Mouse (Mus musculus) bone marrow macrophage, adult 2 months (primary cell): ENCODE data around the gene Maea. TPM values are rescaled to one million over a fixed set of nuclear protein-coding genes. Genes with fewer than 3 reads are reported as not detected.
A peak's percentile ranks its signal among the peaks of the same experiment; 100 is the strongest.

ENCODE experiments used
- H3K27ac ChIP-seq: 2 replicates; pipeline ENCODE4 v1.5.1; 2012; ENCODE audit warnings: low read depth, low read length; ENCODE audit not compliant: insufficient read depth
- H3K4me1 ChIP-seq: 2 replicates; pipeline ENCODE4 v1.6.1; 2012; ENCODE audit warnings: low read length; ENCODE audit not compliant: control insufficient read depth, insufficient read depth
- H3K4me3 ChIP-seq: 2 replicates; pipeline ENCODE4 v1.5.1; 2012; ENCODE audit warnings: mild to moderate bottlenecking, low read length, moderate library complexity; ENCODE audit not compliant: insufficient read depth
- CTCF ChIP-seq: IDR thresholded peaks from 2 replicates; pipeline ENCODE4 v1.5.1; 2012; ENCODE audit warnings: low read depth, mild to moderate bottlenecking, low read length, moderate library complexity
- POLR2A ChIP-seq: IDR thresholded peaks from 2 replicates; pipeline ENCODE4 v1.6.1; 2012; ENCODE audit warnings: mild to moderate bottlenecking, low read depth, low read length, borderline replicate concordance
- polyA plus RNA-seq: library from polyadenylated mRNA; stranded (reverse); fragments of >200 nt; gene quantifications from 2 replicates; pipeline ENCODE4 v1.2.4, GENCODE M21; 2012; ENCODE audit not compliant: missing spikeins, insufficient read depth, insufficient read length

Gene Maea
- polyA plus RNA-seq, 1 experiment = 72.7 TPM

- no peak overlapping the region for H3K4me3 ChIP-seq
- TF ChIP-seq CTCF (no peak), POLR2A (no peak)
- no peak overlapping the region for H3K27ac ChIP-seq
- peaks cover 49% of the 10 kb centered on the region for H3K4me1 ChIP-seq
Measured at GRCm38 (mm10) chr5:33357494-33357893, 22.2 kb downstream of the Maea start.

DNA sequence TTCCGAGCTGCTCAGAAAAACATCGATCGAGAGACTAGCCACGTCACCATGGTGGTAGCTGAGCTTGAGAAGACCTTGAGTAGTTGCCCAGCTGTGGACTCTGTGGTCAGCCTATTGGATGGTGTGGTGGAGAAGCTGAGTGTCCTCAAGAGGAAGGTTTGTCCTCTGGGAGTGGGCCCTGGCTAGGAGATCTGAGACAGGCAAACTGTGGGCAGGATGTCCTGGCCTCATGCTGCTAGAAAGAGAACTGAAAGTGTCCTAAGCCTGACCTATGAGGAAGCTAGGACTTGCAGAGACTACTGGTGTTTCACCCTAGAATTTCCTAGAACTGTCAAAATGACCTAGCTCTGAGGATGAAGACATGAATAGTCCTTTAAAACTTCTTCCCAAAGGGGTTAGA is 23.2 kb downstream of the Maea start:
- H3K4me3 ChIP-seq = peak overlapping the region; percentile 25

GRCm38 (mm10) chr5:33363263-33363662 is 28.0 kb downstream of the Maea start:
- H3K27ac ChIP-seq = no peak overlapping the region
- H3K4me3 ChIP-seq = no peak overlapping the region
- no peak for TF ChIP-seq POLR2A
- TF ChIP-seq CTCF = no peak

More for the DNA sequence above, 23.2 kb downstream of the Maea start:
- Histone ChIP-seq H3K4me1 (peaks cover 43% of the 10 kb centered on the region), H3K27ac (peak overlapping the region; percentile 71)
- TF ChIP-seq CTCF = no peak
- TF ChIP-seq POLR2A = no peak

GRCm38 (mm10) chr5:33368651-33369050 is 33.3 kb downstream of the Maea start:
- H3K4me3 ChIP-seq = no peak overlapping the region
- H3K4me1 ChIP-seq = no peaks in the 10 kb centered on the region
- no peak for TF ChIP-seq POLR2A

More at GRCm38 (mm10) chr5:33363263-33363662, 28.0 kb downstream of the Maea start:
- H3K4me1 ChIP-seq = peaks cover 12% of the 10 kb centered on the region

GRCm38 (mm10) chr5:33371137-33371536 is 35.8 kb downstream of the Maea start:
- Histone ChIP-seq H3K4me3 (no peak overlapping the region), H3K4me1 (no peaks in the 10 kb centered on the region), H3K27ac (no peak overlapping the region)
- TF ChIP-seq CTCF = no peak
- TF ChIP-seq POLR2A = no peak

More at GRCm38 (mm10) chr5:33368651-33369050, 33.3 kb downstream of the Maea start:
- no peak overlapping the region for H3K27ac ChIP-seq

- Histone ChIP-seq H3K4me3 (no peak overlapping the region), H3K27ac (no peak overlapping the region), H3K4me1 (no peaks in the 10 kb centered on the region)
- no peak for TF ChIP-seq POLR2A
- no peak for TF ChIP-seq CTCF
Measured at GRCm38 (mm10) chr5:33371668-33372067, 36.4 kb downstream of the Maea start.

DNA sequence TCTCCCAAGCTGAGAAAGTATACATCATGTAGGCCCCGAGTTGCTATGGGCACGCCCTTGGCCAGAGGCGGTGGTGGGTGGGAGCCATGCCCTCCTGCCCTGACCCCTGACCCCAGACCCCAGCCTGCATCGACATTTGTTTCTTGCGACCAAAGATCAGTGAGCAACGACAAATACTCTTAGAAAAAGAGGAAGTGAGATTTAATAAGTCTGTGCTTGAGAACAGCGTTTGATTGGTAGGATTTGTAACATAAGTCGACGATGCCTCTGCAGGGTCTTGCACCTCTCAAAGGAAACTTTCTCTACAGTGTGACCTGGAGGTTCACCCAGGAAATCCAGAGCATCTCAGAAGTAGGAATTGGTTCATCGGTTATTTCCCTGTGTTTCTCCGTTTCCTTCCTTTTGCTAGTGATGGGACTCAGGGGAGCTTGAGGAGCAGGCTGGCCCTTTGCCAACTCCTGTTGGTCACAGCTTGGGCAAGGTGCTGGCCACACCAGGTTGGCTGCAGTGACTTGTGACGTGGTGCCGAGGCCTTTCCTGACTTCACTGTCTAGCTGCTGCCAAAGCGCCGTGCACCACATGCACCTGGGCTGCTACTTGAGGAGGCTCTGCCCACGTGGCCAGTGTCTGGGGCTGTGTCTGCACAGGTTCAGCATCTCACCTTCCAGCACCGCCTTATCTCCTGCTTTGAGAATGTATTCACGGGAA is 37.2 kb downstream of the Maea start:
- H3K4me3 ChIP-seq = no peak overlapping the region
- no peaks in the 10 kb centered on the region for H3K4me1 ChIP-seq
- H3K27ac ChIP-seq = no peak overlapping the region
- TF ChIP-seq CTCF = no peak
- no peak for TF ChIP-seq POLR2A

- Histone ChIP-seq H3K27ac (no peak overlapping the region), H3K4me1 (peaks cover 3% of the 10 kb centered on the region; the same call in 1 of the 2 replicates), H3K4me3 (peak overlapping the region; percentile 68; the same call in 1 of the 2 replicates)
- TF ChIP-seq POLR2A (no peak), CTCF (no peak)
Measured at GRCm38 (mm10) chr5:33377176-33377575, 41.9 kb downstream of the Maea start.

DNA sequence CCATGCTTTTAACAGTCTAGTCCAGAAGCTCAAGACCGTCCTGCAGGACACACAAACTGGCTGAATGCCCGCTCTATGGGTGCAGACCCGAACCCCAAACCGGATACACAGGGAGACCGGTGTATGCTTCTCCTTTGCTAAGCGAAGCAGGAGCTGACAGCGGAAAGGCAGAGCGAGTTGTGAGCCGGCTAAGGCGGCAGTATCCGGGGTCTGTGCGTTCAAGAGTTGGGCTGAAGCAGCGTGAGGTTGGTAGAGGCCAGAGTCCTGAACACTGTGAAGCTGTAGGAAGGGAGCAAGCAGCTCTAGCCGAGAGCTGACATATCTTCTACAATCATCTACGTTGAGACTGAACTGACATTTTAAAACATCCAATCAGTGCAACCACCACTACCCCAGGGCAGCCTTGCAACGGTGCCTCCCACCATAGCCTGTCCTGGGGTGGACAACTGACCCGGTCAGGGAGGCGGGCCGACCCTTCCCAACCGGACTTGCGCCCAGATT is 42.5 kb downstream of the Maea start:
- Histone ChIP-seq H3K27ac (peak overlapping the region; percentile 52), H3K4me1 (peaks cover 3% of the 10 kb centered on the region; the same call in 1 of the 2 replicates), H3K4me3 (peak overlapping the region; percentile 68)
- TF ChIP-seq CTCF = no peak
- 0 out of 2 replicates have a peak, but pooled peaks have one; percentile 21 for TF ChIP-seq POLR2A

GRCm38 (mm10) chr5:33378302-33378854 is 43.1 kb downstream of the Maea start, which contains the start of gene Uvssa:
Gene Uvssa, plus strand, starts transcription at chr5:33378549.
- no peak; the same call in 1 of the 2 replicates for TF ChIP-seq POLR2A
- no peak for TF ChIP-seq CTCF
- H3K4me3 ChIP-seq = peak within 1 kb of the TSS; percentile 78
- peak within 1 kb of the TSS; percentile 80 for H3K27ac ChIP-seq
- H3K4me1 ChIP-seq = peaks cover 3% of the 10 kb centered on the region; the same call in 1 of the 2 replicates
